Mouse (Mus musculus) MEL (cell line): Measurements from ENCODE around the gene Stc2. TPM values are rescaled to one million over a fixed set of nuclear protein-coding genes. Genes with fewer than 3 reads are reported as not detected.
A peak's percentile ranks its signal among the peaks of the same experiment; 100 is the strongest.

Experiments used
- DNase-seq: peaks from one replicate; pipeline ENCODE4 v3.0.0; 2011; ENCODE audit warnings: low read depth, low spot score
- H3K27ac ChIP-seq: 2 replicates; pipeline ENCODE4 v1.5.1; 2012; ENCODE audit warnings: low read depth, mild to moderate bottlenecking, control low read depth, low read length, moderate library complexity; ENCODE audit not compliant: control insufficient read depth
- H3K27me3 ChIP-seq, 2 experiments: fragments of 150-350 bp in 1 of 2; sonication (generic) in 1 of 2; 2 replicates each; pipeline ENCODE4 v1.6.1; 2012; ENCODE audit warnings: low read length in 2 of 2, mild to moderate bottlenecking in 2 of 2, improper control_type of control experiment in 1 of 2, moderate library complexity in 1 of 2; ENCODE audit not compliant: insufficient read depth in 2 of 2, control insufficient read depth in 1 of 2
- H3K36me3 ChIP-seq, 2 experiments: 2 replicates each; pipeline ENCODE4 v1.6.1; 2012 to 2014; ENCODE audit warnings: low read length in 2 of 2, improper control_type of control experiment in 1 of 2, inconsistent platforms in 1 of 2, mild to moderate bottlenecking in 1 of 2; ENCODE audit not compliant: insufficient read depth in 2 of 2, control insufficient read depth in 1 of 2
- H3K4me1 ChIP-seq, 2 experiments: fragments of 150-350 bp in 1 of 2; sonication (generic) in 1 of 2; 2 replicates each; pipeline ENCODE4 v1.6.1; 2012; ENCODE audit warnings: low read length in 2 of 2, improper control_type of control experiment in 1 of 2, mild to moderate bottlenecking in 1 of 2; ENCODE audit not compliant: insufficient read depth in 2 of 2, control insufficient read depth in 1 of 2
- H3K4me3 ChIP-seq, 2 experiments: fragments of 150-350 bp in 1 of 2; sonication (generic) in 1 of 2; 2 replicates each; pipeline ENCODE4 v1.5.1; 2012; ENCODE audit warnings: low read depth in 2 of 2, low read length in 2 of 2, mild to moderate bottlenecking in 2 of 2, moderate library complexity in 2 of 2, control low read depth in 1 of 2, improper control_type of control experiment in 1 of 2; ENCODE audit not compliant: control insufficient read depth in 1 of 2, insufficient read depth in 1 of 2
- H3K79me2 ChIP-seq: 2 replicates; pipeline ENCODE4 v1.6.1; 2012; ENCODE audit warnings: mild to moderate bottlenecking, low read length, moderate library complexity; ENCODE audit not compliant: control insufficient read depth, poor library complexity, insufficient read depth
- H3K9ac ChIP-seq: 2 replicates; pipeline ENCODE4 v1.6.1; 2012; ENCODE audit warnings: low read depth, mild to moderate bottlenecking, control low read depth, low read length, moderate library complexity; ENCODE audit not compliant: control insufficient read depth, poor library complexity, severe bottlenecking
- H3K9me3 ChIP-seq: fragments of 150-350 bp; sonication (generic); replicated peaks from 2 replicates; pipeline ENCODE4 v1.6.1; 2012; ENCODE audit warnings: mild to moderate bottlenecking, low read length, improper control_type of control experiment, moderate library complexity; ENCODE audit not compliant: insufficient read depth
- CHD2 ChIP-seq: IDR thresholded peaks from 2 replicates; pipeline ENCODE4 v1.6.1; 2011; ENCODE audit warnings: low read length, improper control_type of control experiment
- ETS1 ChIP-seq: IDR thresholded peaks from 2 replicates; pipeline ENCODE4 v1.6.1; 2012; ENCODE audit warnings: low read depth, mild to moderate bottlenecking, inconsistent platforms, low read length, improper control_type of control experiment, moderate library complexity
- JUND ChIP-seq: IDR thresholded peaks from 2 replicates; pipeline ENCODE4 v1.6.1; 2011; ENCODE audit warnings: low read depth, mild to moderate bottlenecking, improper control_type of control experiment, low read length
- MAFK ChIP-seq: IDR thresholded peaks from 2 replicates; pipeline ENCODE4 v1.6.1; 2011; ENCODE audit warnings: low read depth, mild to moderate bottlenecking, low read length, improper control_type of control experiment, borderline replicate concordance
- MXI1 ChIP-seq: IDR thresholded peaks from 2 replicates; pipeline ENCODE4 v1.6.1; 2011; ENCODE audit warnings: mild to moderate bottlenecking, low read depth, low read length, improper control_type of control experiment
- MYB ChIP-seq: IDR thresholded peaks from 2 replicates; pipeline ENCODE4 v1.6.1; 2011; ENCODE audit warnings: mild to moderate bottlenecking, low read depth, low read length, improper control_type of control experiment
- NELFE ChIP-seq: IDR thresholded peaks from 2 replicates; pipeline ENCODE4 v1.6.1; 2011; ENCODE audit warnings: low read depth, low read length, improper control_type of control experiment
- POLR2A ChIP-seq, 2 experiments: IDR thresholded peaks; 2 replicates each; pipeline ENCODE4 v1.6.1; 2011 to 2012; ENCODE audit warnings: low read length in 2 of 2, mild to moderate bottlenecking in 2 of 2, control low read depth in 1 of 2, improper control_type of control experiment in 1 of 2, low read depth in 1 of 2, moderate library complexity in 1 of 2; ENCODE audit not compliant: control insufficient read depth in 1 of 2, insufficient read depth in 1 of 2, poor library complexity in 1 of 2
- POLR2AphosphoS2 ChIP-seq: IDR thresholded peaks from 2 replicates; pipeline ENCODE4 v1.6.1; 2011; ENCODE audit warnings: low read length, improper control_type of control experiment
- SMC3 ChIP-seq: IDR thresholded peaks from 2 replicates; pipeline ENCODE4 v1.6.1; 2011; ENCODE audit warnings: low read depth, low read length, improper control_type of control experiment
- TAL1 ChIP-seq: IDR thresholded peaks from 2 replicates; pipeline ENCODE4 v1.6.1; 2012; ENCODE audit warnings: mild to moderate bottlenecking, inconsistent platforms, low read length, moderate library complexity, mixed read lengths
- TBP ChIP-seq: IDR thresholded peaks from 2 replicates; pipeline ENCODE4 v1.8.0; 2011; ENCODE audit warnings: low read depth, low read length, improper control_type of control experiment
- USF2 ChIP-seq, 2 experiments: IDR thresholded peaks; 2 replicates each; pipeline ENCODE4 v1.6.1; 2011 to 2012; ENCODE audit warnings: improper control_type of control experiment in 2 of 2, low read length in 2 of 2, borderline replicate concordance in 1 of 2, inconsistent platforms in 1 of 2, low read depth in 1 of 2, mild to moderate bottlenecking in 1 of 2; ENCODE audit not compliant: insufficient read depth in 1 of 2
- ZMIZ1 ChIP-seq: IDR thresholded peaks from 2 replicates; pipeline ENCODE4 v1.6.1; 2012; ENCODE audit warnings: low read depth, mild to moderate bottlenecking, inconsistent platforms, low read length, improper control_type of control experiment, moderate library complexity
- polyA plus RNA-seq, 2 experiments: library from polyadenylated mRNA; stranded (reverse) in 1 of 2; unstranded in 1 of 2; fragments of >175 nt in 1 of 2; fragments of >200 nt in 1 of 2; gene quantifications; 2 replicates each; pipeline versions ENCODE4 v1.2.1 to v1.2.4; 2012; ENCODE audit warnings: low replicate concordance in 2 of 2, low read depth in 1 of 2; ENCODE audit not compliant: insufficient read length in 2 of 2, insufficient read depth in 1 of 2, missing spikeins in 1 of 2
- total RNA-seq: library from RNA; depleted of rRNA; stranded (reverse); fragments of 300-350 nt; gene quantifications from 2 replicates; pipeline ENCODE4 v1.2.3, GENCODE M21; 2012

The Stc2 gene
- total and polyA plus RNA-seq, 3 experiments = 20.3 to 32.5 TPM; not detected in 1

- no peak for TF ChIP-seq SMC3
- no peak for TF ChIP-seq TBP
- TF ChIP-seq TAL1 = no peak
- TF ChIP-seq CHD2 = no peak
- no peak for TF ChIP-seq USF2 (IDR thresholded peaks at IDR 0.05; ENCODE audit: borderline replicate concordance in 1 of 2, insufficient read depth in 1 of 2, low read depth in 1 of 2, low read length in 2 of 2)
- TF ChIP-seq JUND = no peak
Measured at GRCm38 (mm10) chr11:31362856-31363255, 7.0 kb downstream of the Stc2 start (continued).

GRCm38 (mm10) chr11:31362330-31362729 is 7.5 kb downstream of the Stc2 start:
- no peak overlapping the region for H3K27ac ChIP-seq
- 0 out of 2 replicates have a peak, but pooled peaks have one; percentile 32 for TF ChIP-seq ETS1
- peak; percentile 23 for TF ChIP-seq ZMIZ1
- TF ChIP-seq MXI1 = 0 out of 2 replicates have a peak, but pooled peaks have one; percentile 44
- TF ChIP-seq NELFE = no peak
- TF ChIP-seq, all 39 proteins: peak for 3
- H3K27me3 ChIP-seq = no peaks in the 10 kb centered on the region
- H3K9me3 ChIP-seq = no peaks in the 10 kb centered on the region
- H3K9ac ChIP-seq = no peak overlapping the region
- DNase-seq = peak; percentile 65
- no peak overlapping the region for H3K4me3 ChIP-seq
- H3K4me1 ChIP-seq = peaks cover 33 to 50% of the 10 kb centered on the region in 2 experiments
- H3K36me3 ChIP-seq = peaks cover 32 to 55% of the 10 kb centered on the region in 2 experiments
- H3K79me2 ChIP-seq = peaks cover 5% of the 10 kb centered on the region

- Histone ChIP-seq H3K27me3 (no peaks in the 10 kb centered on the region), H3K79me2 (peaks cover 4% of the 10 kb centered on the region; the same call in 1 of the 2 replicates), H3K9me3 (no peaks in the 10 kb centered on the region), H3K27ac (no peak overlapping the region), H3K4me1 (peaks cover 31 to 47% of the 10 kb centered on the region in 2 experiments), H3K4me3 (no peak overlapping the region), H3K9ac (no peak overlapping the region), H3K36me3 (peaks cover 26 to 53% of the 10 kb centered on the region in 2 experiments)
- TF ChIP-seq MAFK (no peak), POLR2AphosphoS2 (peak; percentile 48; the same call in 1 of the 2 replicates), POLR2A (IDR thresholded peaks at IDR 0.05; ENCODE audit: control insufficient read depth in 1 of 2, insufficient read depth in 1 of 2, low read depth in 1 of 2, low read length in 2 of 2, poor library complexity in 1 of 2) (peak in 1 of 2 experiments; percentile 27; a peak in 1 of 4 replicates), MYB (0 out of 2 replicates have a peak, but pooled peaks have one; percentile 18), ZMIZ1 (peak; percentile 51; the same call in 1 of the 2 replicates)
- DNase-seq = peak; percentile 48
Measured at GRCm38 (mm10) chr11:31361047-31361446, 8.8 kb downstream of the Stc2 start.
